Mouse (Mus musculus) heart, adult 2 months (tissue): Measurements from ENCODE around the gene Bloc1s6.
A peak's percentile ranks its signal among the peaks of the same experiment; 100 is the strongest.

Source experiments
- CTCF ChIP-seq: fragments of 200-600 bp; IDR thresholded peaks from 2 replicates; pipeline ENCODE4 v1.8.1; 2022; ENCODE audit warnings: antibody characterized with exemption, mild to moderate bottlenecking, moderate library complexity
- POLR2A ChIP-seq: fragments of 200-500 bp; IDR thresholded peaks from 2 replicates; pipeline ENCODE4 v1.6.1; 2011; ENCODE audit warnings: mild to moderate bottlenecking, low read depth, low read length, control low read depth; ENCODE audit not compliant: insufficient read depth

- TF ChIP-seq CTCF: no peak
- TF ChIP-seq POLR2A: peak; percentile 28; the same call in 1 of the 2 replicates
These were observed 24.7 kb downstream of the Bloc1s6 start for GRCm38 (mm10) chr2:122762991-122763390.
